Mouse (Mus musculus): Measurements from ENCODE around the gene Rhbdl1. TPM values are rescaled to one million over a fixed set of nuclear protein-coding genes. Genes with fewer than 3 reads are reported as not detected.

Rhbdl1 gene
- 1.6 and 3.7 TPM in 2 replicates for polyA plus RNA-seq (2012; ENCODE audit: insufficient read depth, insufficient read length, missing spikeins)

DNA sequence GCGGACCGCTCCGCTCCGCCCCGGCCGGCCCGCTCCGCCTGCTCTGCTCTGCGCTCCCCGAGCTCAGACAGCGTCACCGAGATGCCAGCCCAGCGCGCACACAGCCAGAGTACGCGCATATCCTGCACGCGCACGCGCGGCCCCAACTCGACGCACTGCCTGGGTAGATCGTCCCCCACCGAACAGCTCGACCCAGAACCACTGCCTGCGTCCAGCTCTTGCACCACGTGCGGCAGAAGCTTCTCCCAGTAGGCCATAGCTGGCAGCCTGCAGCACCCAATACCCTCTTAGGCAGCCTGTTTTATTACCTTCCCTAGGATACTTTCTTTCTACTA is at the start of gene Rhbdl1:
TSS of gene Rhbdl1 (minus strand) at position 220 of the 335 bp plus-strand sequence.
- H3K4me3 ChIP-seq (ENCODE audit: insufficient read depth, low read length): no peak within 1 kb of the TSS
- no peak for TF ChIP-seq POLR2A (IDR thresholded peaks at IDR 0.05; ENCODE audit: borderline replicate concordance, low read depth, low read length)
- TF ChIP-seq CTCF (IDR thresholded peaks at IDR 0.05; ENCODE audit: low read depth, low read length): no peak
- no peak within 1 kb of the TSS for H3K27ac ChIP-seq (ENCODE audit: insufficient read depth, low read depth, low read length)
- peaks cover 6% of the 10 kb centered on the region for H3K4me1 ChIP-seq (ENCODE audit: control insufficient read depth, insufficient read depth, low read length)

DNA sequence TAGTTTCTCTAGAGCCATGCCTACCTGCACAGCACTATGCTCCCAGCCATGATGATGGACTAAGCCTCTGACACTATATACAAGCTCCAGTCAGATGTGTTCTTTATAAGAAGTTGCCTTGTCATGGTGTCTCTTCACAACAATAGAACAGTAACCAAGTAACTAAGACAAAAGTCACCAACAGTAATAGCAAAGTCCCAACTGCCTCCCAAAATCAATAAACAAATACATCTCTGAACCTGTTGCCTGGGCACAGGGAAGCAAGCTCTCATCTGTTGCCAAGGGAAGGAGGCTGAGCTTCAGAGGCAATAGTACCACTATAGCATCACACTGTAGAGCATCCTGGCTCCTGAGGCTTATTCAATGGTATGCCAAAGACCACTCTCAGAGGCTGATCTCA is 49.7 kb upstream of the Rhbdl1 start:
- Histone ChIP-seq H3K4me1 (ENCODE audit: control insufficient read depth, insufficient read depth, low read length) (no peaks in the 10 kb centered on the region), H3K27ac (ENCODE audit: insufficient read depth, low read depth, low read length) (no peak overlapping the region), H3K4me3 (ENCODE audit: insufficient read depth, low read length) (no peak overlapping the region)
- TF ChIP-seq POLR2A (IDR thresholded peaks at IDR 0.05; ENCODE audit: borderline replicate concordance, low read depth, low read length) (no peak), CTCF (IDR thresholded peaks at IDR 0.05; ENCODE audit: low read depth, low read length) (no peak)

DNA sequence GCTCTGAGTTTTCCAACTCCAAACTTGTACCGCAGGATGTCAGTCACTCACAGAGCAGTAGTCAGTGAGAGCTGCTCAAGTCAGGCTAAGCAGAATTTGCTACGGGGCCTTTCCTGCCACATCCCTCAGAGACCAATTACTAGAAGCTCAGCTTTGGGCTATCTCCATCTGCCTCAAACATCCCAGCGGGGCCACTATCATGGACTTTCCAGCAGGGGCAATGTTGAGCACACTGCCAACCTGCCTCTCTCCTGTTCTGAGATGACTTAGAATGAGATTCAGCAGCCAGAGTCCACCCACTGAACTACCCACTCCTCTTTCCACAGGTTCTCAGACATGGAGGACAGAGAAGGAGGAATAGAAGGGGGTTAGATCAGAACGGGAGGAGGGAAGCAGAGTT is 48.5 kb upstream of the Rhbdl1 start:
- Histone ChIP-seq H3K4me1 (ENCODE audit: control insufficient read depth, insufficient read depth, low read length) (no peaks in the 10 kb centered on the region), H3K4me3 (ENCODE audit: insufficient read depth, low read length) (no peak overlapping the region), H3K27ac (ENCODE audit: insufficient read depth, low read depth, low read length) (no peak overlapping the region)
- TF ChIP-seq CTCF (IDR thresholded peaks at IDR 0.05; ENCODE audit: low read depth, low read length) (no peak), POLR2A (IDR thresholded peaks at IDR 0.05; ENCODE audit: borderline replicate concordance, low read depth, low read length) (no peak)

DNA sequence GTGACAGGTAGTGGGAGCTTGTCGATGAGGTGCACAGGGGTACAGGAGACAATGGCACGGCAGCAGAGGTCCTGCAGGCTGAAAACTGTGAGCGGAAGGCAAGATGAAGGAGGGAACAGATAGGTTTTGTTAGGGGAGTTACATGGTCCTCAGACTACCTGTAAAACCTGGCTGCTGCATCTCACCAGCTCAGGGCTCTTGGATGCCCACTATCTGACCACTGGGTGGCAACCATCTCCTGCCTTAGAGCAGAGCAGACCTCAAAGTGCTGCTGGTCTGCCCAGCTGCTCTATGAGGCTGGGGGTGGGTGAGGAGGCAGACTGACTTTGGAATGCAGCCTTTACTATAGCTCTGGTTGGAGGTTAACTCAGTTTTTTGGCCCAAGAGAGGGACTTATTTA is 46.7 kb upstream of the Rhbdl1 start:
- H3K27ac ChIP-seq (ENCODE audit: insufficient read depth, low read depth, low read length): no peak overlapping the region
- TF ChIP-seq POLR2A (IDR thresholded peaks at IDR 0.05; ENCODE audit: borderline replicate concordance, low read depth, low read length) (no peak), CTCF (IDR thresholded peaks at IDR 0.05; ENCODE audit: low read depth, low read length) (no peak)
- no peak overlapping the region for H3K4me3 ChIP-seq (ENCODE audit: insufficient read depth, low read length)
- H3K4me1 ChIP-seq (ENCODE audit: control insufficient read depth, insufficient read depth, low read length): no peaks in the 10 kb centered on the region

DNA sequence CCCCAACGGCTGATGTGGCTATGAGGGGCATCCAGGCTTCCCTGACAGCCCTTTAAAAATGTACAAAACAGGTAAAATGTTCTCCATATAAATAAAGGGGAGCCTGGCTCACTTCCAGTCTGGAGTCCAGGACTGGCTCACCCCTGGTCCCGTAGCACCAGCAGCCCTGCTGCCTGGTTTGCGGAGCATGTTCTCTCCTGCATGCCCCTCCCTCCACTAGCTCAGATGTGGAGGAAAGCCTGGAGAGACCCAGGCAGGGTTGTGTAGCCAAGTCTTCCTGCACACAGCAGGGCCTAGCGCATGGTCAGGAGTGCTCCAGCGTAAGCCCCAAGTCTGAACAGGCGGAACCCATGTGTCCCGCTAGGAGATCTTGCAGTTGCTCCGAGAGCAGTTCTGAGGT is 46.2 kb upstream of the Rhbdl1 start:
- H3K4me3 ChIP-seq (ENCODE audit: insufficient read depth, low read length): no peak overlapping the region
- no peaks in the 10 kb centered on the region for H3K4me1 ChIP-seq (ENCODE audit: control insufficient read depth, insufficient read depth, low read length)
- TF ChIP-seq POLR2A (IDR thresholded peaks at IDR 0.05; ENCODE audit: borderline replicate concordance, low read depth, low read length) (no peak), CTCF (IDR thresholded peaks at IDR 0.05; ENCODE audit: low read depth, low read length) (no peak)
- H3K27ac ChIP-seq (ENCODE audit: insufficient read depth, low read depth, low read length): no peak overlapping the region

DNA sequence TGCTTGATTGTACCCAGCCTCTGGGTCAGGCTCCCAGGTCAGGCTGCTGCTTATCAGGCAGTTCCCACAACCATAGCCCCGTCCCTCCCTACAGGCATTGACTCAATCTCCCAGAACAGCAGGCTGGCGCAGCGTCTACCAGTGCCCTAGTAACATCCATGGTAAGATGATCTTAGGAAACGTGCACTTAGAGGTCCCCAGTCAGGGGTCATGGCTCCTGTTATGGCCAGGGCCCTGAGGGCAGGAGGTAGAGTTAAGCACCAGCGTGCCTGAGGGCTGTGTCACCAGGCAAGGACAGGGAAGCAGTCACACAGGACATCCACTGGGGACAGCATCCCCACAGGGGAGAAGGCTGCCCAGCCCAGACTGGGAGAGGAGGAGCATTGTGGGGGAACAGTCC is 45.2 kb upstream of the Rhbdl1 start:
- no peaks in the 10 kb centered on the region for H3K4me1 ChIP-seq (ENCODE audit: control insufficient read depth, insufficient read depth, low read length)
- no peak for TF ChIP-seq CTCF (IDR thresholded peaks at IDR 0.05; ENCODE audit: low read depth, low read length)
- TF ChIP-seq POLR2A (IDR thresholded peaks at IDR 0.05; ENCODE audit: borderline replicate concordance, low read depth, low read length): no peak
- H3K4me3 ChIP-seq (ENCODE audit: insufficient read depth, low read length): no peak overlapping the region
- H3K27ac ChIP-seq (ENCODE audit: insufficient read depth, low read depth, low read length): no peak overlapping the region

DNA sequence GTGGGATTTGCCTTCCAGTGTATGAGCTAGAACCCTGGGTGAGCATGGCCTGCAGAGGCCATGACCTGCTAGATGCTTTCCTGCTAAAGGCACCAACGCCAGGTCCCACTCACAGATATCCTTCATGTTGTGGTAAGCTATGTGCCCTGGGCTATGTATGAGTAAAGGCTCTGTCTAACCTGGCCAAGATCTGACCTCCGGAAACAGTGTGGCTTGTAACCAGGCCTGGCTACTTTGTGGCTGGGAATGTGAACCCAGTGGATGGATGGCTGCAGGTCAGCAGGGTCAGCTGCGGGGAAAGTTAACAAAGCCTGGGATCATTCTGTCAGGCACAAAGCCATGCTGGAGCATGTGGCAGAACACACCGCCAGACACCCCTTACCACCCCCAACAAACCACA is 44.6 kb upstream of the Rhbdl1 start:
- TF ChIP-seq POLR2A (IDR thresholded peaks at IDR 0.05; ENCODE audit: borderline replicate concordance, low read depth, low read length) (no peak), CTCF (IDR thresholded peaks at IDR 0.05; ENCODE audit: low read depth, low read length) (no peak)
- H3K27ac ChIP-seq (ENCODE audit: insufficient read depth, low read depth, low read length): no peak overlapping the region
- H3K4me3 ChIP-seq (ENCODE audit: insufficient read depth, low read length): no peak overlapping the region
- H3K4me1 ChIP-seq (ENCODE audit: control insufficient read depth, insufficient read depth, low read length): 0 out of 2 replicates have a peak, but pooled peaks cover 3% of the 10 kb centered on the region

DNA sequence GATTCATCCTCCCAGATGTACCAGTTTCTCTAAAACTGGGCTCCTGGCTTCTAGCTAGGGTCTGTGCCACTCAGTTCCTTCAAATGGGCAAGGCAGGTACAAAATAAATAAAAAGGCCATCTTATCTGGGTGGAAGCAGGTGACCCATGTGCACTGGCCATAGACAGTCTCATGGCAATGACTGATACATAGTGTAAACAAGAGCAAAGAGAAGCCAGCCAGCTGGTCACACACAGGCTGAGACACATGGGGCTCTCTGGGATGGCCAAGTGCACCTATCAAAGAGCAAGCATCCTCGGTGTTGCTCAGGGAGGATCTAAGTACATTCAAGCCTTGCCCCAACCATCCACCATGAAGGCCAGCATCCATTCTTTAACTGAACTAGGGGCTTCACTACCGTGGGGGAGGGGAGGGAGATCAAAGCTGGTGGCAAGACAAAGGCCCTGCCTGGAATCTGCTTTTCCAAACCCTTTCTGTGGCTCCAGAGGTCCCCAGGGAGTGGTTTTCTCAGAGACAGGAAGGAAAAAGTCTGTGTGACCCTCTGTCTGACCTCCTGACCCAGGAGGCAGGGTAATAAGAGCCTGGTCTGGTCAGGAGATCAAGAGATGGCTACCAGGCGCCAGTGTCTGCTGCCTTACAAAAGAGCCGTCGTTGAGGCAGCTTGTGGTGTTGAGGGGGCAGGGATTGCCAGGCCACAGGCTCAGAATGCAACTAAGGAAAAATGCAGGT is 44.0 kb upstream of the Rhbdl1 start:
- H3K4me1 ChIP-seq (ENCODE audit: control insufficient read depth, insufficient read depth, low read length): peaks cover 7% of the 10 kb centered on the region
- no peak overlapping the region for H3K4me3 ChIP-seq (ENCODE audit: insufficient read depth, low read length)
- TF ChIP-seq POLR2A (IDR thresholded peaks at IDR 0.05; ENCODE audit: borderline replicate concordance, low read depth, low read length): no peak
- no peak for TF ChIP-seq CTCF (IDR thresholded peaks at IDR 0.05; ENCODE audit: low read depth, low read length)
- H3K27ac ChIP-seq (ENCODE audit: insufficient read depth, low read depth, low read length): no peak overlapping the region

DNA sequence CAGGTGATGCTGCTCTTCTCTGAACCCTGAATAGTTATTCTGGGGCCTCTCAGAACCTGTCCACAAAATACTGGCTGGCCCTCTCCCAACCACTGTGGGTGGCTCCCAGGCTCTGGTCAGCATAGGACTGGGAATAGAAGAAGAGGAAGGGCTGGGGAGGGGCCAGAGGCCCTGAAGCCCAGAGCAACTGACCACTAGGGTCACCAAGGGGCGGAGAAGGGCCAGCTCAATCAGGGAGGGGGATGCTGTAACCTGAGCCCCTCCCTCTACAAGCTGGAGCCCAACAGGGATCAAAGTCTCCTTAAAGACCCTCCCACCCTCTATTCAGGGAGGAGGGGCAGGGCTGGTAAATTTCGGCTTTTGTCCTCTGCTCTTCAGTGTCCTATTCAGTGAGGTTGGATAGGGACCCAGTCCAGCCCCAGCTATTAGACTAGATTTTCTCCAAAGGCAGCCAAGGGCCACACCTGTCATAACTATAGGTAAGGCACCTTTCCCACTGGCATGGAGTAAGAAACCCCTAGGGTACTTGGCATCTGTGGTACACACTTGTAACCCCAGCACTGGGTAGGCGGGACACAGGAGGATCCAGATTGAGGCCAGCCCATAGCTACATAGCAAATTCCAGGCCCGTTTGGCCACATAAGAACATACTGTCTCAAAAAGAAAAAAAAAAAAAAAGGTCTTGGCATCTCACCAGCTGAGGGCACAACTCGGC is 43.3 kb upstream of the Rhbdl1 start, which contains the start of gene Wfikkn1:
TSS of gene Wfikkn1 (minus strand) at position 663 of the 715 bp plus-strand sequence.
- TF ChIP-seq CTCF (IDR thresholded peaks at IDR 0.05; ENCODE audit: low read depth, low read length): no peak
- no peak for TF ChIP-seq POLR2A (IDR thresholded peaks at IDR 0.05; ENCODE audit: borderline replicate concordance, low read depth, low read length)
- Histone ChIP-seq H3K27ac (ENCODE audit: insufficient read depth, low read depth, low read length) (no peak within 1 kb of the TSS), H3K4me1 (ENCODE audit: control insufficient read depth, insufficient read depth, low read length) (peaks cover 10% of the 10 kb centered on the region), H3K4me3 (ENCODE audit: insufficient read depth, low read length) (no peak within 1 kb of the TSS)

DNA sequence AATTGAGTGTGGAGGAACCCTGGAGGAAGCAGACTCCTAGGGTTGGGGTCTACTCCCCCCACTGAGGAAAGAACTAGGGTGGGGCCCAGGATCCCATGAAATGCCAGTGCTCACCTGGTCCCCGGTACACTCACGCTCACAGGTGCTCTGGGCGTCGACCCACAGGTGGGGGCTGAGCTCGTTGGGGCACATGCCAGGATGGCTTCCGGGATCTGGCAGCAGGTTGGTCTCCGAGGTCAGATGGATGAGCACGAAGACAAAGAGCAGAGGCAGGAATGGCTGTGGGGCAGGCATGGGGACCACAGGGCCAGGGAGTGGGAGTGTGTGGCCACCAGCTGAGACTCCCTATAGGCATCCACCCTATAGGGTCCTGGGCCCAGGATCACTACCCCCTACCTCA is 42.7 kb upstream of the Rhbdl1 start:
- no peak for TF ChIP-seq CTCF (IDR thresholded peaks at IDR 0.05; ENCODE audit: low read depth, low read length)
- TF ChIP-seq POLR2A (IDR thresholded peaks at IDR 0.05; ENCODE audit: borderline replicate concordance, low read depth, low read length): no peak
- H3K4me1 ChIP-seq (ENCODE audit: control insufficient read depth, insufficient read depth, low read length): peaks cover 10% of the 10 kb centered on the region

More for the DNA sequence above, 42.7 kb upstream of the Rhbdl1 start:
- Histone ChIP-seq H3K4me3 (ENCODE audit: insufficient read depth, low read length) (no peak overlapping the region), H3K27ac (ENCODE audit: insufficient read depth, low read depth, low read length) (no peak overlapping the region)
